Mouse (Mus musculus) E14TG2a.4 (cell line): ENCODE measurements around the gene Iqch.
A peak's percentile ranks its signal among the peaks of the same experiment; 100 is the strongest.

Source experiments
- H3K27me3 ChIP-seq: 2 replicates; pipeline ENCODE4 v1.6.1; 2014; ENCODE audit warnings: low read length, control low read depth; ENCODE audit not compliant: insufficient read depth
- H3K36me3 ChIP-seq: 2 replicates; pipeline ENCODE4 v1.6.1; 2014; ENCODE audit warnings: low read length, control low read depth; ENCODE audit not compliant: insufficient read depth
- H3K4me1 ChIP-seq: replicated peaks from 2 replicates; pipeline ENCODE4 v1.6.1; 2014; ENCODE audit warnings: low read depth, low read length, control low read depth
- H3K4me3 ChIP-seq: replicated peaks from 2 replicates; pipeline ENCODE4 v1.5.1; 2014; ENCODE audit warnings: mild to moderate bottlenecking, low read length
- H3K9me3 ChIP-seq: 2 replicates; pipeline ENCODE4 v1.6.1; 2014; ENCODE audit warnings: low read length, control low read depth
- CTCF ChIP-seq: conservative IDR thresholded peaks from 2 replicates; pipeline ENCODE4 v1.5.1; 2014; ENCODE audit warnings: low read length
- NANOG ChIP-seq: IDR thresholded peaks from 2 replicates; pipeline ENCODE4 v1.6.1; 2014; ENCODE audit warnings: borderline replicate concordance, low read length, mixed read lengths
- POU5F1 ChIP-seq: IDR thresholded peaks from 2 replicates; pipeline ENCODE4 v1.6.1; 2014; ENCODE audit warnings: low read length, borderline replicate concordance

Gene Iqch

GRCm38 (mm10) chr9:63490521-63491307 is 111.6 kb downstream of the Iqch start:
- Histone ChIP-seq H3K27me3 (no peaks in the 10 kb centered on the region), H3K36me3 (no peaks in the 10 kb centered on the region), H3K4me1 (no peaks in the 10 kb centered on the region), H3K9me3 (no peaks in the 10 kb centered on the region), H3K4me3 (no peak overlapping the region)
- TF ChIP-seq POU5F1, result no peak
- TF ChIP-seq NANOG, result no peak
- TF ChIP-seq CTCF, result no peak

GRCm38 (mm10) chr9:63489156-63489555 is 113.1 kb downstream of the Iqch start:
- H3K36me3 ChIP-seq, result no peaks in the 10 kb centered on the region
- H3K9me3 ChIP-seq, result no peaks in the 10 kb centered on the region
- H3K4me1 ChIP-seq, result no peaks in the 10 kb centered on the region
- H3K4me3 ChIP-seq, result no peak overlapping the region
- H3K27me3 ChIP-seq, result peaks cover 3% of the 10 kb centered on the region; the same call in 1 of the 2 replicates
- TF ChIP-seq CTCF, result no peak
- TF ChIP-seq NANOG, result no peak
- no peak for TF ChIP-seq POU5F1

DNA sequence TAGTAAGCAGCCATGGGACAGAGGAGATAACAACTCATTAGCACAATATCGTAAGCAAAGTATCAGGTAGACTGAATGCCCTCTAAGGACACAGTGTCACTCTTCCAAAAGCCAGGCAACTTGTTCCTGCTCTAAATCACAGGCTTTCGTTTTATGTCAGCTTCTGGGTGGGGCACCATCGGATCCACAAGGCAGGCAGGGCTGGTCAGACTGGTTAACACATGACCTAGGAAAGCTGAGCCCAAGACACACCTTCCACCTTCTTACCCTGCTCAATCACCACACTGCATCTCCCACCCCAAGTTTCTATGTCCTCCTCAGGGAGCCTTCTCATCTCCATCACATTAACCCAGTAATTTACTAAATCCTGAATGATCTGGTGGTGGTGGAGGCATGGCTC is 136.7 kb downstream of the Iqch start:
- Histone ChIP-seq H3K27me3 (no peaks in the 10 kb centered on the region), H3K36me3 (no peaks in the 10 kb centered on the region), H3K4me1 (no peaks in the 10 kb centered on the region), H3K9me3 (no peaks in the 10 kb centered on the region), H3K4me3 (no peak overlapping the region)
- TF ChIP-seq POU5F1 (no peak), NANOG (no peak), CTCF (no peak)

- peak; percentile 84 for TF ChIP-seq CTCF
- no peak for TF ChIP-seq NANOG
- no peak overlapping the region for H3K4me3 ChIP-seq
- no peaks in the 10 kb centered on the region for H3K9me3 ChIP-seq
- H3K27me3 ChIP-seq, result no peaks in the 10 kb centered on the region
- no peaks in the 10 kb centered on the region for H3K36me3 ChIP-seq
- H3K4me1 ChIP-seq, result no peaks in the 10 kb centered on the region
Observed at GRCm38 (mm10) chr9:63462296-63462695, 140.0 kb downstream of the Iqch start.

DNA sequence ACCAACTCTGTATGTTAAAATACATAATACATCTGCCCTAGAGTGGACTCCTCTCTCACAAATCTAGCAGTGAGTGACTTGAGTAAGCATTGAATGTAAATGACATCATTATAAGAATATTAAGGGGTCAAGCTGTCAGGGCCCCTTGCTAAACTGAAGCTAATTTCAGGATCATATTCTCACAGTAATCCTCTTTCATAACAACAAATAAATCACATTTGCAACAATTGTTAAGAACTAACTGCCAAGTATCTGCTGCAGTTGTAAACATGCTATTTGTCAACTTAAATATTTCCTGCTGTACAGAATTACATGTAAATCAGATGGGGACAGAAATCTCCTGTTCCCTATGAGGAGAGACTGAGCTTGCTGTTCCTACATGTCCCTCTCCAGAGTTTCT is 145.9 kb downstream of the Iqch start:
- H3K36me3 ChIP-seq, result no peaks in the 10 kb centered on the region
- no peaks in the 10 kb centered on the region for H3K9me3 ChIP-seq
- no peaks in the 10 kb centered on the region for H3K4me1 ChIP-seq
- TF ChIP-seq CTCF, result no peak
- TF ChIP-seq POU5F1, result no peak
- no peak for TF ChIP-seq NANOG
- H3K27me3 ChIP-seq, result no peaks in the 10 kb centered on the region
- no peak overlapping the region for H3K4me3 ChIP-seq

GRCm38 (mm10) chr9:63454341-63454740 is 148.0 kb downstream of the Iqch start:
- Histone ChIP-seq H3K4me1 (no peaks in the 10 kb centered on the region), H3K9me3 (no peaks in the 10 kb centered on the region), H3K4me3 (no peak overlapping the region), H3K36me3 (no peaks in the 10 kb centered on the region), H3K27me3 (0 out of 2 replicates have a peak, but pooled peaks cover 2% of the 10 kb centered on the region)
- no peak for TF ChIP-seq CTCF
- no peak for TF ChIP-seq POU5F1
- TF ChIP-seq NANOG, result no peak

- no peaks in the 10 kb centered on the region for H3K4me1 ChIP-seq
- no peak for TF ChIP-seq NANOG
- TF ChIP-seq CTCF, result no peak
- no peak for TF ChIP-seq POU5F1
- H3K27me3 ChIP-seq, result 0 out of 2 replicates have a peak, but pooled peaks cover 5% of the 10 kb centered on the region
- H3K36me3 ChIP-seq, result no peaks in the 10 kb centered on the region
- H3K9me3 ChIP-seq, result no peaks in the 10 kb centered on the region
- no peak overlapping the region for H3K4me3 ChIP-seq
Observed at GRCm38 (mm10) chr9:63450531-63451030, 151.7 kb downstream of the Iqch start.

DNA sequence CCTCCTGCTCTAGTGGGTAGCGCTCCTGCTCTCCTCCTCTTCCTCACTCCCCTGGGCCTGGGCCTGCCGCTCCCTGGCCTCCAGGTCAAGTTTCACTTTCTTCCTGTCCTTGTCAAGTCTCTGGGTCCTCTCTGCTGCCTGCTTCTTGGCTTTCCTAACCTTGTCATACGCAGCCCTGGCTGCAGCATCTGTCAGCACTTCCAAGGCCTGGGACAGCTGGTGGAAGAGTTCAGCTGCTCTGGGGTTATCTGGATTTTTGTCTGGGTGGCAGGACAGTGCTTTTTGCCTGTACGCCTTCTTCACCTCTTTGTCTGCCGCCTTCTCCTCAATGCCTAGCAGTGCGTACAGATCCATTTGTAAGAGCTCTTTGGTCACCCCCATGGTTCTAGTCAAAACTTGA is 158.6 kb downstream of the Iqch start:
- no peak for TF ChIP-seq POU5F1
- no peak for TF ChIP-seq NANOG
- TF ChIP-seq CTCF, result no peak
- Histone ChIP-seq H3K9me3 (no peaks in the 10 kb centered on the region), H3K4me3 (no peak overlapping the region), H3K36me3 (no peaks in the 10 kb centered on the region), H3K27me3 (no peaks in the 10 kb centered on the region), H3K4me1 (no peaks in the 10 kb centered on the region)
